Mouse (Mus musculus) myocyte (in vitro differentiated cells): ENCODE data around the gene Cartpt.

Experiments used
- CEBPB ChIP-seq: IDR thresholded peaks from 2 replicates; pipeline ENCODE4 v1.6.1; 2011; ENCODE audit warnings: mild to moderate bottlenecking, moderate library complexity; ENCODE audit not compliant: poor library complexity, insufficient read depth, severe bottlenecking
- E2F4 ChIP-seq: IDR thresholded peaks from one replicate; pipeline ENCODE4 v1.6.1; 2011; ENCODE audit warnings: mild to moderate bottlenecking, control low read depth, moderate library complexity; ENCODE audit not compliant: insufficient read depth
- MAX ChIP-seq: IDR thresholded peaks from one replicate; pipeline ENCODE4 v1.6.1; 2011; ENCODE audit warnings: low read depth, mild to moderate bottlenecking, control low read depth
- MYOG ChIP-seq, 3 experiments: IDR thresholded peaks; one replicate each; pipeline ENCODE4 v1.6.1; 2011; ENCODE audit warnings: control low read depth in 2 of 3, low read depth in 2 of 3, mild to moderate bottlenecking in 2 of 3; ENCODE audit not compliant: insufficient read length in 2 of 3, control insufficient read depth in 1 of 3, insufficient read depth in 1 of 3
- POLR2A ChIP-seq: IDR thresholded peaks from one replicate; pipeline ENCODE4 v1.6.1; 2011; ENCODE audit warnings: low read depth, mild to moderate bottlenecking, control low read depth, moderate library complexity; ENCODE audit not compliant: insufficient read length
- POLR2AphosphoS2 ChIP-seq: IDR thresholded peaks from one replicate; pipeline ENCODE4 v1.6.1; 2011; ENCODE audit warnings: low read depth, control low read depth; ENCODE audit not compliant: insufficient read length
- REST ChIP-seq: IDR thresholded peaks from one replicate; pipeline ENCODE4 v1.6.1; 2011; ENCODE audit warnings: mild to moderate bottlenecking, control low read depth, moderate library complexity; ENCODE audit not compliant: insufficient read depth, insufficient read length
- TCF12 ChIP-seq: IDR thresholded peaks from one replicate; pipeline ENCODE4 v1.6.1; 2011; ENCODE audit warnings: mild to moderate bottlenecking, control low read depth; ENCODE audit not compliant: poor library complexity, insufficient read depth, severe bottlenecking

- TF ChIP-seq POLR2A (no peak), MYOG (IDR thresholded peaks at IDR 0.05; ENCODE audit: control insufficient read depth in 1 of 3, insufficient read depth in 1 of 3, insufficient read length in 2 of 3, low read depth in 2 of 3) (no peak), MAX (no peak), REST (no peak), POLR2AphosphoS2 (no peak), CEBPB (no peak), TCF12 (no peak), E2F4 (no peak)
Measured at GRCm38 (mm10) chr13:99939320-99939671, 38.4 kb upstream of the Cartpt start.
